ENCODE assay signal across 17 mouse cellular contexts in genomic region chr3:98105496-98105895, GRCm38 (mm10). TPM values are rescaled to one million over a fixed set of nuclear protein-coding genes. Genes with fewer than 3 reads are reported as not detected.
A peak's percentile ranks its signal among the peaks of the same experiment; 100 is the strongest.
DNase-seq lines count a peak whose midpoint lies in the region; ATAC-seq lines count a peak whose summit lies in the region.
"Had no signal": no experiment of that assay in that cellular context is flagged by ENCODE, and none has a peak within 500 bp of the region (broad histone marks: within the 10 kb centered on the region; RNA-seq: fewer than 3 reads in every experiment).

No protein-coding gene starts in this region.

- no peaks in the 10 kb centered on the region for H3K27me3 ChIP-seq in heart, embryonic 14.5 days (ENCODE audit: control insufficient read depth, insufficient read depth, low read length)
- H3K27me3 ChIP-seq in embryonic facial prominence, embryonic 10.5 days (replicated peaks; ENCODE audit: low read depth, poor library complexity, severe bottlenecking) = no peaks in the 10 kb centered on the region
- H3K27me3 ChIP-seq in forebrain, embryonic 15.5 days = no peaks in the 10 kb centered on the region
- H3K27me3 ChIP-seq in midbrain, embryonic 10.5 days (ENCODE audit: low read depth, poor library complexity, severe bottlenecking) = no peaks in the 10 kb centered on the region; the same call in 1 of the 2 replicates
- H3K27me3 ChIP-seq: megakaryocyte, embryonic 14.5 days had no signal

- H3K4me2 ChIP-seq in heart, embryonic 14.5 days (ENCODE audit: low read length) = no peak overlapping the region
- no peak overlapping the region for H3K4me2 ChIP-seq in forebrain, embryonic 15.5 days (replicated peaks)

- H3K9me3 ChIP-seq in heart, embryonic 14.5 days (ENCODE audit: control insufficient read depth, low read length) = peaks cover 11% of the 10 kb centered on the region
- peaks cover 12% of the 10 kb centered on the region for H3K9me3 ChIP-seq in embryonic facial prominence, embryonic 10.5 days
- no peaks in the 10 kb centered on the region; the same call in 1 of the 2 replicates for H3K9me3 ChIP-seq in forebrain, embryonic 15.5 days
- peaks cover 15% of the 10 kb centered on the region for H3K9me3 ChIP-seq in midbrain, embryonic 10.5 days (replicated peaks)

- no peak overlapping the region for H3K4me3 ChIP-seq in heart, embryonic 14.5 days (ENCODE audit: control insufficient read depth in 1 of 2, insufficient read depth in 1 of 2, low read depth in 1 of 2, low read length in 2 of 2)
- H3K4me3 ChIP-seq in embryonic facial prominence, embryonic 10.5 days = no peak overlapping the region
- no peak overlapping the region for H3K4me3 ChIP-seq in forebrain, embryonic 15.5 days
- H3K4me3 ChIP-seq in midbrain, embryonic 10.5 days = no peak overlapping the region
- H3K4me3 ChIP-seq: erythroblast, embryonic 14.5 days; megakaryocyte, embryonic 14.5 days had no signal

- no peak for ATAC-seq in heart, embryonic 14.5 days (ENCODE audit: insufficient number of reproducible peaks, insufficient read depth, low FRiP score, low read depth)
- ATAC-seq in forebrain, embryonic 15.5 days (replicated peaks) = peak; percentile 1; the same call in 1 of the 2 replicates

- peaks cover 94% of the 10 kb centered on the region for H3K36me3 ChIP-seq in heart, embryonic 14.5 days (ENCODE audit: control insufficient read depth, insufficient read depth, low read length)
- peaks cover 95% of the 10 kb centered on the region for H3K36me3 ChIP-seq in embryonic facial prominence, embryonic 10.5 days (replicated peaks)
- H3K36me3 ChIP-seq in forebrain, embryonic 15.5 days = peaks cover 11% of the 10 kb centered on the region
- peaks cover 86% of the 10 kb centered on the region for H3K36me3 ChIP-seq in midbrain, embryonic 10.5 days

- H3K4me1 ChIP-seq in heart, embryonic 14.5 days (ENCODE audit: control insufficient read depth in 2 of 2, insufficient read depth in 2 of 2, low read length in 2 of 2) = no peaks in the 10 kb centered on the region; a peak in 1 of 4 replicates
- peaks cover 45% of the 10 kb centered on the region for H3K4me1 ChIP-seq in embryonic facial prominence, embryonic 10.5 days
- H3K4me1 ChIP-seq in forebrain, embryonic 15.5 days = peaks cover 34% of the 10 kb centered on the region
- H3K4me1 ChIP-seq in midbrain, embryonic 10.5 days = peaks cover 40% of the 10 kb centered on the region

- H3K27ac ChIP-seq in heart, embryonic 14.5 days (replicated peaks in 1 of 2; ENCODE audit: control insufficient read depth in 1 of 2, insufficient read depth in 1 of 2, low read depth in 2 of 2, low read length in 2 of 2) = peak overlapping the region; percentile 53 to 69
- H3K27ac ChIP-seq in embryonic facial prominence, embryonic 10.5 days (replicated peaks) = peak overlapping the region; percentile 68
- peak overlapping the region; percentile 58 for H3K27ac ChIP-seq in forebrain, embryonic 15.5 days (replicated peaks)
- H3K27ac ChIP-seq in midbrain, embryonic 10.5 days (replicated peaks) = peak overlapping the region; percentile 55

- H3K9ac ChIP-seq in heart, embryonic 14.5 days (ENCODE audit: low read length) = no peak overlapping the region
- H3K9ac ChIP-seq in forebrain, embryonic 15.5 days (replicated peaks) = no peak overlapping the region

- DNase-seq in heart, adult 18-20 months = no peak
- DNase-seq in embryonic facial prominence, embryonic 10.5 days (ENCODE audit: low spot score) = no peak
- DNase-seq in midbrain, embryonic 10.5 days (ENCODE audit: low spot score) = no peak
- DNase-seq in embryo, embryonic 10.5 days (ENCODE audit: low spot score) = no peak
- no peak for DNase-seq in right cerebral cortex, postnatal 25 days
- no peak for DNase-seq in cerebellum, postnatal 10 days
- DNase-seq: adrenal gland, postnatal 14 days; cerebellum, adult 18-20 months had no signal

- 90% methylated on average over 6 of the region's 6 CpGs for WGBS in heart, embryonic 14.5 days
- 88% methylated on average over 6 of the region's 6 CpGs for WGBS in embryonic facial prominence, embryonic 10.5 days
- 41% methylated on average over 6 of the region's 6 CpGs for WGBS in forebrain, embryonic 15.5 days
- WGBS in midbrain, embryonic 10.5 days = 91% methylated on average over 6 of the region's 6 CpGs

RNA-seq across cellular contexts. Expression of gene Adam30, which starts 54.9 kb away (rescaled TPM):
- not detected in 2 replicates for polyA plus RNA-seq in heart, embryonic 14.5 days (2014; fragmentation: Nextera tagmentation; extraction: Ambion mirVana)
- not detected for total RNA-seq in heart, adult 18-20 months (2021)
- not detected in 2 replicates for polyA plus RNA-seq in embryonic facial prominence, embryonic 10.5 days (2016; fragmentation: Nextera tagmentation; extraction: Ambion mirVana)
- polyA plus RNA-seq in forebrain, embryonic 15.5 days (2015; fragmentation: Nextera tagmentation; extraction: Ambion mirVana) = not detected in 2 replicates
- not detected in 2 replicates for polyA plus RNA-seq in midbrain, embryonic 10.5 days (2016; fragmentation: Nextera tagmentation; extraction: Ambion mirVana)
- total RNA-seq: adrenal gland, postnatal 14 days; granulocyte monocyte progenitor cell, adult 5-6 weeks had no signal
- polyA plus RNA-seq: C2C12; erythroblast, embryonic 14.5 days; large intestine, adult 2 months; liver, embryonic 16.5 days; stomach, embryonic 16.5 days had no signal
